Mouse (Mus musculus) kidney, embryonic 16.5 days (tissue): ENCODE results near the gene Mmp15. TPM values are rescaled to one million over a fixed set of nuclear protein-coding genes. Genes with fewer than 3 reads are reported as not detected.
"Not testable (repeated sequence)": the region's sequence is repeated elsewhere in the genome, so short reads cannot be mapped to it uniquely, and the experiment has no call there.

Experiments
- ATAC-seq: fragments of 200-750 bp; cut with Nextera tagmentation; 2 replicates; pipeline ENCODE4 v1.8.0; 2017; ENCODE audit warnings: moderate TSS enrichment; ENCODE audit not compliant: low FRiP score, low TSS enrichment
- H3K27ac ChIP-seq: fragments of 300-500 bp; sonication (generic); 2 replicates; pipeline ENCODE4 v1.5.1; 2014; ENCODE audit warnings: low read length
- H3K27me3 ChIP-seq: fragments of 300-500 bp; sonication (generic); 2 replicates; pipeline ENCODE4 v1.6.1; 2014; ENCODE audit warnings: low read length, control low read depth, mixed read lengths; ENCODE audit not compliant: insufficient read depth
- H3K36me3 ChIP-seq: fragments of 300-500 bp; sonication (generic); 2 replicates; pipeline ENCODE4 v1.6.1; 2014; ENCODE audit warnings: low read length, control low read depth, mixed read lengths; ENCODE audit not compliant: insufficient read depth
- H3K4me1 ChIP-seq: fragments of 300-500 bp; sonication (generic); 2 replicates; pipeline ENCODE4 v1.6.1; 2014; ENCODE audit warnings: low read length, control low read depth, mixed read lengths; ENCODE audit not compliant: insufficient read depth
- H3K4me2 ChIP-seq: fragments of 300-500 bp; sonication (generic); replicated peaks from 2 replicates; pipeline ENCODE4 v1.6.1; 2014; ENCODE audit warnings: low read depth, low read length
- H3K4me3 ChIP-seq: fragments of 300-500 bp; sonication (generic); 2 replicates; pipeline ENCODE4 v1.5.1; 2014; ENCODE audit warnings: mild to moderate bottlenecking, low read length
- H3K9ac ChIP-seq: fragments of 300-500 bp; sonication (generic); replicated peaks from 2 replicates; pipeline ENCODE4 v1.6.1; 2014; ENCODE audit warnings: low read length
- H3K9me3 ChIP-seq: fragments of 300-500 bp; sonication (generic); 2 replicates; pipeline ENCODE4 v1.6.1; 2016; ENCODE audit warnings: low read length, control low read depth
- WGBS: fragments of 180-500 bp; shearing (Covaris S2); extraction: QIAGEN DNeasy Blood & Tissue Kit; methylation state at CpG from one replicate; pipeline ENCODE4 v1.1.7; 2014; 5-methylcytosine and 5-hydroxymethylcytosine counted together
- polyA plus RNA-seq: library from polyadenylated mRNA; unstranded; fragments of >200 nt; fragmentation: Nextera tagmentation; extraction: Ambion mirVana; gene quantifications from 2 replicates; pipeline ENCODE4 v1.2.1, GENCODE M21; 2015

Gene Mmp15
- polyA plus RNA-seq, 1 experiment from 2014 or later: 9.4 TPM

DNA sequence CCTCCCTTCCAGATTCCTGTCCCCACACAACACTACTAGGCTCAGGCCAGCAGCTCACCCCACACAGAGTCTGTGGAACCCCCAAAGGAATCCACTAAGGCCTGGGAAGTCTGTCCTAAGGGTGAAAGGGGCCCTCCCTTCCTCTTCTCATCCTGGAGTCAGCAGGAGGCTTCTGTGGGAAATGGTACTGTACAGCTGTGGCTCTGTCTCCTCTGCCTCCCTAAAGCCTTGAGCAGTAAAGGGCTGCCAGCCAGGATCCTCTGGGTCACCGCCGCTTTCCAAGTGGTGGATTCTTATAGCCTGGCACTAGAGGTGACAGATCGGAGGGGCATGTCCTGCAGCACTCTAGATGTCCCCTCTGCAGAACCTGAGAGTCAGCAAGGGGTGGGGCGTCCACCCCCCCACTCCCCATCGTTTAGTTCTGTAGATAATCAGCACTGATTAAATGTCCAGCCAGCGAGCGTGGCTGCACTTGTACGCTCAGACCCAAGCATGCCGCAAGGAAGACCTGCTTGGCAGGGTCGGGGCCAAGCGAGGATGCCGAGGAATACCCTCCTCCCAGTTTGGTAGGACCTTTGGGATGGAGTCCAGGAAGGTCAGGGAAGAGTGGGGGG lies 21.4 kb downstream of the Mmp15 start:
- no peak overlapping the region for H3K4me3 ChIP-seq
- no peak overlapping the region for H3K4me2 ChIP-seq
- WGBS: 62% methylated on average over 12 of the region's 12 CpGs
- H3K4me1 ChIP-seq: peaks cover 6% of the 10 kb centered on the region
- H3K27ac ChIP-seq: no peak overlapping the region
- 0 out of 2 replicates have a peak, but pooled peaks cover 3% of the 10 kb centered on the region for H3K36me3 ChIP-seq
- no peak for ATAC-seq
- H3K9ac ChIP-seq: no peak overlapping the region
- H3K27me3 ChIP-seq: no peaks in the 10 kb centered on the region
- no peaks in the 10 kb centered on the region for H3K9me3 ChIP-seq

DNA sequence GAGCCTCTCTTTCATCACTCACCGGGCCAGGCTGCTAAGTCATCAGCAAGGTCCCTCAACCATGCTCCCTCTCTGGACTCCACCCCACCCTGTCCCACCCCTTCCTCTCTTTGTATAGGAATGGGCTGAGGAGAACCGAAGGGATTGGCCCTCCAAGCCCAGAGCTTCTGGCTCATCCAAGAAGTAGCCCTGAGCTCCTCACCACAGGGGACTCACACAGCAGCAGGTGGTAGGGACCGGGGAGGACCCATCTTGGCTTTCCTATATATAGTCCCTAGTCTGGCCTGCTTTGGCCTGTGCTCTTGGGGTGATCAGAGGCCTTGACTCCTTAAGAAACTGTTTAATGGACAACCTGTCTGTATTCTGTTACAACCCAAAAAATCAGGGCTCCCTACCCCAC lies 22.4 kb downstream of the Mmp15 start:
- Histone ChIP-seq H3K27me3 (no peaks in the 10 kb centered on the region), H3K4me1 (peaks cover 6% of the 10 kb centered on the region), H3K4me2 (no peak overlapping the region), H3K9me3 (no peaks in the 10 kb centered on the region), H3K9ac (no peak overlapping the region), H3K36me3 (0 out of 2 replicates have a peak, but pooled peaks cover 3% of the 10 kb centered on the region), H3K27ac (no peak overlapping the region), H3K4me3 (no peak overlapping the region)
- 74% methylated on average over 3 of the region's 3 CpGs for WGBS
- ATAC-seq: no peak

DNA sequence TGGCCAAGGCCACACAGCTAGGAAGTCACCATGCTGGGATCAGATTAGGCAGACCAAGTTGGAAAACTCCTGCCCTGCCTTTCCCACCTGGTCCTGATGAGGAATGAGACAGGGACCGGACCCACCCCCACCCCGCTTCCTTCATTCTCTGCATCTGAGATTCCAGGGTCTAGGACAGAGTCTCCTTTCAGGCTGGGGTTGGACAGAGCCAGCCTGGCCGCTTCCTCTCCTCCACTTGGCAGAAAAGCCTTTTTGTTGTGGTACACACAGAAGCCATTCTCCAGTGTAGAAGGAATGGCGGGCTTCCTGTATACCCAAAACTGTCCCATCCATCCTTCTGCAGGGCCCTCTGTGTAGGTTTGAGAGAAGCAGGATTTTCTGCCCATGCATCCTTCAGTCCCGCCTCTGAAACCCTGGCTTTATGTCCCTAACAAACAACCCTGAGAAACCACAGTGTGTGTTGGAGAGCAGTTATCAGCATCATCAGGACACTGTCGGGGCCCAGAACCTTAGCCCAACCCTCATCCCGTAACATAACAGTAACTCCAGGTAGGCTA lies 23.4 kb downstream of the Mmp15 start:
- H3K4me1 ChIP-seq: no peaks in the 10 kb centered on the region; the same call in 1 of the 2 replicates
- no peaks in the 10 kb centered on the region for H3K9me3 ChIP-seq
- WGBS: 94% methylated on average over 7 of the region's 7 CpGs
- no peak overlapping the region for H3K4me2 ChIP-seq
- H3K4me3 ChIP-seq: no peak overlapping the region
- ATAC-seq: no peak
- H3K27me3 ChIP-seq: no peaks in the 10 kb centered on the region
- no peak overlapping the region for H3K9ac ChIP-seq
- 0 out of 2 replicates have a peak, but pooled peaks cover 3% of the 10 kb centered on the region for H3K36me3 ChIP-seq
- no peak overlapping the region for H3K27ac ChIP-seq

DNA sequence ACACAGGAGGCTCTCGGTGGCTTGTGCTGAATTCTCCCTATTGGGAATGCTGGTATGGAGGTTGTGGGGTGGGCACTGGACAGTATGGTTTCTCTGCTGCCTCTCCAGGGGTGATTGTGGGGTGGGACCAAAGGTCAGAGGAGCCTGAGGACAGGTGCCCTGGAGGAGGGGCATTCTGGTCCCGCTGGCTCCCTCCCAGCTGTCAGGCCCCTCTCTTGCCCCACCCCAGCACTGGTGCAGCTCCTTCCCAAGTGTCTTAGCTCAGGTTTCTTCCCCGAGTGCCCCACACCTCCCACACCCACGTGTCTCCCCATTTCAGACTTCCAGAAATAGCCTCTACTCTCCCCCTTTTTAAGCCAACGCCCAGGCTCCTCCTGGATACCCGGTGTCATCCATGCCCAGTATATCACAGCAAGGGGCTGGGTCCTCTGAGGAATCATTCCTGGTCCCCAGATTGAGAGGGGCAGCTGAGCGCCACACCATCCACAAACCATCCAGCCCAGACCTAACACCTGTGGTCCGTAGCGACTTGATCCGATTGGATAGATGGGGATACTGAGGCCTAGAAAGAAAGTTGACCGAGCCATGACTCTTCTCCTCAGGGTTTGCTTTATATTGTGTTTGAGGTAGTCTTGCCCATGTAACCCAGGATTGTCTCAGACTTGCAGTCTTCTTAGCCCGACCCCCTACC lies 24.4 kb downstream of the Mmp15 start:
- H3K27me3 ChIP-seq: no peaks in the 10 kb centered on the region
- 0 out of 2 replicates have a peak, but pooled peaks cover 3% of the 10 kb centered on the region for H3K36me3 ChIP-seq
- no peak overlapping the region for H3K4me2 ChIP-seq
- no peak overlapping the region for H3K27ac ChIP-seq
- H3K9me3 ChIP-seq: no peaks in the 10 kb centered on the region
- H3K4me1 ChIP-seq: no peaks in the 10 kb centered on the region; the same call in 1 of the 2 replicates
- H3K9ac ChIP-seq: no peak overlapping the region
- no peak for ATAC-seq
- whole genome bisulfite sequencing: 68% methylated on average over 12 of the region's 12 CpGs
- no peak overlapping the region for H3K4me3 ChIP-seq

GRCm38 (mm10) chr8:95377101-95377500 lies 25.0 kb downstream of the Mmp15 start:
- WGBS: 88% methylated on average over 4 of the region's 4 CpGs

DNA sequence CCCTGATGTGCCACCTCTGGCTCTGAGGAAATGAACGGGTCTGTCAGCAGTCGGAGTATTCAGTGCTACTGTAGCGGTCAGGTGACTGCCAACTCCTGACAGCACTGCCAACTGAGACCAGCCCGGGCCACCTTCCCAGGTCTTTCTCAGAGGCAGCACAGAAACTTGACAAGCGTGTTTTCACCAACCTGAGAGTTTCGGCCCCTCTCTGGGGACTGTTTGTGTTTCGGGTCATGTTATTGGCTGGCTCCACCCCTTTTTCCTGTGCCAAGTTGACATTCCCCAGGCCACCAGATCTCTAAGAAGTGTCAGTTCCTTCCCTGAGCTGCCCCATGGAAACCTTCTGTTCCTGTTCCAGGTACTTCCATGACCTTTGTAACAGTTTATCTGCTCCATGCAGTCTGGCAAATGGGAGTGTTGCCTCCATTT lies 25.8 kb downstream of the Mmp15 start:
- no peaks in the 10 kb centered on the region; the same call in 1 of the 2 replicates for H3K4me1 ChIP-seq
- whole genome bisulfite sequencing: 20% methylated on average over 7 of the region's 7 CpGs
- H3K9ac ChIP-seq: no peak overlapping the region; the same call in 1 of the 2 replicates
- H3K4me3 ChIP-seq: no peak overlapping the region
- H3K27me3 ChIP-seq: no peaks in the 10 kb centered on the region
- no peaks in the 10 kb centered on the region for H3K9me3 ChIP-seq
- H3K27ac ChIP-seq: peak overlapping the region; percentile 8; the same call in 1 of the 2 replicates
- H3K4me2 ChIP-seq: no peak overlapping the region
- ATAC-seq: peak; percentile 29; the same call in 1 of the 2 replicates
- H3K36me3 ChIP-seq: no peaks in the 10 kb centered on the region

More at GRCm38 (mm10) chr8:95377101-95377500, 25.0 kb downstream of the Mmp15 start:
- Histone ChIP-seq H3K27ac (no peak overlapping the region), H3K36me3 (0 out of 2 replicates have a peak, but pooled peaks cover 3% of the 10 kb centered on the region), H3K4me1 (no peaks in the 10 kb centered on the region; the same call in 1 of the 2 replicates), H3K27me3 (no peaks in the 10 kb centered on the region), H3K9ac (no peak overlapping the region), H3K4me3 (no peak overlapping the region), H3K9me3 (no peaks in the 10 kb centered on the region), H3K4me2 (no peak overlapping the region)
- ATAC-seq: no peak

DNA sequence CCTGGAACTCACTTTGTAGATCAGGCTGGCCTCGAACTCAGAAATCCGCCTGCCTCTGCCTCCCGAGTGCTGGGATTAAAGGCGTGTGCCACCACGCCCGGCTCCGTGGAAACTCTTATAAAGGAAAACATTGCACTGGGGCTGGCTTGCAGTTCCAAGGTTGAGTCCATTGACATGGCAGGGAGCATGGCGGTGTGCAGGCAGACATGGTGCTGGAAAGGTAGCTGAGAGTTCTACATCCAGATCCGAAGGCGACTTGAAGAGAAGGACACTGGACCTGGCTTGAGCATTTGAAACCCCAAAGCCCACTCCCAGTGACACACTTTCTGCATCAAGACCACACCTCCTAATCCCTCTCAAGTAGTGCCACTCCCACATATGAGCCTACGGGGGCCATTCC lies 26.9 kb downstream of the Mmp15 start:
- not testable (repeated sequence) for H3K4me3 ChIP-seq, H3K9ac ChIP-seq, H3K4me1 ChIP-seq, H3K36me3 ChIP-seq, H3K4me2 ChIP-seq, H3K27ac ChIP-seq, H3K27me3 ChIP-seq, ATAC-seq, H3K9me3 ChIP-seq
- 97% methylated on average over 11 of the region's 11 CpGs for WGBS

DNA sequence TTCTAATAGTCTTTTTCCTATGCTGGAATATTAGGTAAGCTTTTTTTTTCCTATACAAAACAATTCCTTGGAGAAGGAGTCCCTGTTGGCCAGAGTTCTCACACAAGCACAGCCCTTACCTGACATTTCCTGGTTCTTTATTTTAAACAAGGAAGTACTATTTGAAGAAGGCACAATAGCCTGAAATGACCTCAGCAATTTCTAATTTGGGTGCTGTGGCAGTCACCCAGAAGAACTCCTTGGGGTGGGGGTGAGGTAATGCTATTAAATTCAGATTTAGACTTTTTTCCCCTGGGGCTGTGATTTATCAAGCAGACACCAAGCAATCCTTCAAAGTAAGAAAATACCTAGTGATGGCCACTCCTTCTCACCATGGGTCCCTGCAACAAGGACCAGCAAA lies 28.9 kb downstream of the Mmp15 start:
- no peak overlapping the region for H3K27ac ChIP-seq
- no peaks in the 10 kb centered on the region for H3K36me3 ChIP-seq
- no peaks in the 10 kb centered on the region; the same call in 1 of the 2 replicates for H3K4me1 ChIP-seq
- no peak for ATAC-seq
- H3K4me2 ChIP-seq: no peak overlapping the region
- H3K9ac ChIP-seq: no peak overlapping the region
- H3K9me3 ChIP-seq: peaks cover 4% of the 10 kb centered on the region; the same call in 1 of the 2 replicates
- no peaks in the 10 kb centered on the region for H3K27me3 ChIP-seq
- no peak overlapping the region for H3K4me3 ChIP-seq

DNA sequence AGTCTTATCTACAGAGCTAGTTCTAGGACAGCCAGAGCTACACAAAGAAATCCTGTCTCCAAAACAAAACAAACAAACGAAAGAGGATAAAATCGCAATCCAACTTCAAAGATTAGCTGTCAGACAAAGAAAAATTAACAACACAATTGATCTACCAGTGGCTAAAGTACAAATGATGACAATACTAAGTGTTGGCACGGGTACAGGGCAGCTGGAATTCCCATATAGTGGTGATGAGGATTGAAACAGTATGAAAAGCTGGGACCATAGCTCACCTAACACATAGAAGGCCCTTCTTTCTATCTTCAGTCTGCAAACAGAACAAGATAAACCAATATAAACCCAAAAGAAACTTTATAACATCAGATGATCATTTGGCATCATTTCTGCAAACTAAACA lies 29.5 kb downstream of the Mmp15 start:
- WGBS: 87% methylated on average over 3 of the region's 3 CpGs
- Histone ChIP-seq H3K4me1 (no peaks in the 10 kb centered on the region; the same call in 1 of the 2 replicates), H3K27ac (no peak overlapping the region), H3K4me2 (no peak overlapping the region), H3K9me3 (peaks cover 4% of the 10 kb centered on the region; the same call in 1 of the 2 replicates), H3K9ac (no peak overlapping the region), H3K36me3 (no peaks in the 10 kb centered on the region), H3K4me3 (no peak overlapping the region), H3K27me3 (no peaks in the 10 kb centered on the region)
- ATAC-seq: no peak

DNA sequence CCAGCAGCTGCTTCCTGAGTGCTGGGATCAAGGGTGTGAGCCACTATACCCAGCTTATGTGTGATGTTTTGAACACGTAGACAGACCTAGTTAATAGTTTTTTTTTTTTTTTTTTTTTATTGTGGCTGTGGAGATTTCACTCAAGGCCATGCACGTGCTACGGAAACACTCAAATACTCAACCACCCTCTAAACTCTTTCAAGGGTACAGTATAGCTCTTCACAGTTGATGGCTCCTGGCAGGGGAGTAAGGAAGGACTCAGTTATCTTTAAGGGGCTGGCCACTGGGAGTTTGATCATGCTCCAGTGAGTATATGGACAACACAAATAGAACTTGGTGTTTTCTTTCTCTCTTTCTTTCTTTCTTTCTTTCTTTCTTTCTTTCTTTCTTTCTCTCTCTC lies 32.4 kb downstream of the Mmp15 start:
- no peak for ATAC-seq
- Histone ChIP-seq H3K9ac (no peak overlapping the region), H3K4me3 (no peak overlapping the region), H3K4me1 (no peaks in the 10 kb centered on the region), H3K9me3 (peaks cover 4% of the 10 kb centered on the region; the same call in 1 of the 2 replicates), H3K36me3 (no peaks in the 10 kb centered on the region), H3K27ac (no peak overlapping the region), H3K27me3 (no peaks in the 10 kb centered on the region), H3K4me2 (no peak overlapping the region)
- 69% methylated on average over 3 of the region's 3 CpGs for WGBS
